Mouse (Mus musculus): ENCODE measurements at regions not wholly inside any gene's neighbourhood (a gene's known extent, or its start where the extent isn't known, plus 50 kb on each side); places are given as distances from the start of the nearest gene placed in this dataset.

DNA sequence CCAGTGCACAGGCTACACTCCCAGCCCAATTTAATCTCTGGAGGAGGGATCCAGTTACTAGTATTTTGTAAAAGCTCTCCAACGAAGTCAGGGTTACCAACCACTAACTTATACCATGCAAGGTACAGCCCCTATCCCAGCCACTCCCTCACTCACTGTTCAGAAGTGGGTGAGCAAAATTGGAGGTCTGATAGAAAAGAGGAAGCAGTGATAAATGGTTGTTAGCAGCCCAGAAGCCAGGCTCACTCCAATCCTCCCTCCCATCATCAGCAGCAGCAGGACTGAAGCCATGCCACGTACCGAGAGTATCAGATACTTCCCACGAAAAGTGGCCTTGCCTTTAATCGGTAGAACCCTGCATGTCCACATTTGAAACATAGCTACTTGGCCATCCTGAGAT lies 86.1 kb downstream of the Efnb1 start:
- TF ChIP-seq POLR2A (IDR thresholded peaks at IDR 0.05; ENCODE audit: borderline replicate concordance, control insufficient read depth, low read depth, low read length) (no peak), CTCF (IDR thresholded peaks at IDR 0.05; ENCODE audit: control insufficient read depth, insufficient read depth, low read length) (no peak)
